Mouse (Mus musculus) embryonic facial prominence, embryonic 14.5 days (tissue): ENCODE measurements around the gene Abcc2. TPM values are rescaled to one million over a fixed set of nuclear protein-coding genes. Genes with fewer than 3 reads are reported as not detected.

ENCODE experiments used
- ATAC-seq: fragments of 200-750 bp; cut with Nextera tagmentation; 2 replicates; pipeline ENCODE4 v1.8.0; 2017; ENCODE audit warnings: low read depth, moderate number of reproducible peaks, moderate TSS enrichment
- DNase-seq: peaks from one replicate; pipeline ENCODE4 v3.0.0-alpha.2; 2015; ENCODE audit warnings: low spot score
- H3K27ac ChIP-seq: fragments of 300-500 bp; sonication (generic); replicated peaks from 2 replicates; pipeline ENCODE4 v1.5.1; 2014; ENCODE audit warnings: low read depth, mild to moderate bottlenecking, low read length, moderate library complexity
- H3K27me3 ChIP-seq: fragments of 300-500 bp; sonication (generic); replicated peaks from 2 replicates; pipeline ENCODE4 v1.6.1; 2014; ENCODE audit warnings: low read length; ENCODE audit not compliant: control insufficient read depth, insufficient read depth
- H3K36me3 ChIP-seq: fragments of 300-500 bp; sonication (generic); 2 replicates; pipeline ENCODE4 v1.6.1; 2014; ENCODE audit warnings: low read length, mixed read lengths; ENCODE audit not compliant: control insufficient read depth, insufficient read depth
- H3K4me1 ChIP-seq: fragments of 300-500 bp; sonication (generic); 2 replicates; pipeline ENCODE4 v1.6.1; 2014; ENCODE audit warnings: antibody characterized with exemption, low read length; ENCODE audit not compliant: control insufficient read depth, insufficient read depth
- H3K4me2 ChIP-seq: fragments of 300-500 bp; sonication (generic); 2 replicates; pipeline ENCODE4 v1.6.1; 2014; ENCODE audit warnings: low read depth, mild to moderate bottlenecking, low read length, moderate library complexity, mixed read lengths
- H3K4me3 ChIP-seq: fragments of 300-500 bp; sonication (generic); 2 replicates; pipeline ENCODE4 v1.5.1; 2014; ENCODE audit warnings: low read depth, mild to moderate bottlenecking, low read length
- H3K9ac ChIP-seq: fragments of 300-500 bp; sonication (generic); 2 replicates; pipeline ENCODE4 v1.6.1; 2014; ENCODE audit warnings: low read depth, mild to moderate bottlenecking, low read length, moderate library complexity, mixed read lengths
- H3K9me3 ChIP-seq: fragments of 300-500 bp; sonication (generic); 2 replicates; pipeline ENCODE4 v1.6.1; 2016; ENCODE audit warnings: low read length; ENCODE audit not compliant: control insufficient read depth
- WGBS: fragments of 180-500 bp; shearing (Covaris S2); extraction: QIAGEN DNeasy Blood & Tissue Kit; methylation state at CpG from one replicate; pipeline ENCODE4 v1.1.7; 2014; 5-methylcytosine and 5-hydroxymethylcytosine counted together
- polyA plus RNA-seq: library from polyadenylated mRNA; unstranded; fragments of >200 nt; fragmentation: Nextera tagmentation; extraction: Ambion mirVana; gene quantifications from 2 replicates; pipeline ENCODE4 v1.2.1, GENCODE M21; 2014

The Abcc2 gene
- polyA plus RNA-seq, 1 experiment from 2014 or later, result 0.07 TPM

DNA sequence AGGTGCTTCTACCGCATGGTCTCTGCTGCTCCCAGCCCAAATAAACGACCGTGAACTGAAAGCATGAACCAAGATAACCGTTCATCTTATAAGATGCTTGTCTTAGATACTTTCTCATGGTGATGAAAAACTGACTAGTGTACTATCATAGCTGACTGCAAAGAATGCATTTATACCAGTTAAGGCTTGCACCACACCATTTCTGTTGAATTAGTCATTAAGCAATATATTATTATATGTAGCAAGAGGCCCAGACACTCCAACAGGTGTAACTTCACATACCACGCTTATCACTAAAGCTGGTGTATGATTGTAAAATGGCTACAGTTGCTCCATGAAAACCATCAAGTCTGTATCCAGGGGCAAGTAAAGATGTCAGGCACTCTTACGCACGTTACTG lies 7.8 kb downstream of the Abcc2 start:
- Histone ChIP-seq H3K4me2 (no peak overlapping the region), H3K4me1 (no peaks in the 10 kb centered on the region), H3K9ac (no peak overlapping the region), H3K27me3 (no peaks in the 10 kb centered on the region), H3K9me3 (no peaks in the 10 kb centered on the region), H3K4me3 (no peak overlapping the region), H3K36me3 (no peaks in the 10 kb centered on the region), H3K27ac (no peak overlapping the region)
- ATAC-seq (no peak), DNase-seq (no peak)
- 85% methylated on average over 7 of the region's 7 CpGs for WGBS

GRCm38 (mm10) chr19:43792537-43792936 lies 10.5 kb downstream of the Abcc2 start:
- Histone ChIP-seq H3K4me3 (no peak overlapping the region), H3K36me3 (no peaks in the 10 kb centered on the region), H3K9ac (no peak overlapping the region), H3K9me3 (no peaks in the 10 kb centered on the region), H3K4me2 (no peak overlapping the region), H3K4me1 (no peaks in the 10 kb centered on the region), H3K27ac (no peak overlapping the region), H3K27me3 (no peaks in the 10 kb centered on the region)
- no peak for ATAC-seq
- 88% methylated on average over 4 of the region's 4 CpGs for WGBS
- DNase-seq, result no peak

DNA sequence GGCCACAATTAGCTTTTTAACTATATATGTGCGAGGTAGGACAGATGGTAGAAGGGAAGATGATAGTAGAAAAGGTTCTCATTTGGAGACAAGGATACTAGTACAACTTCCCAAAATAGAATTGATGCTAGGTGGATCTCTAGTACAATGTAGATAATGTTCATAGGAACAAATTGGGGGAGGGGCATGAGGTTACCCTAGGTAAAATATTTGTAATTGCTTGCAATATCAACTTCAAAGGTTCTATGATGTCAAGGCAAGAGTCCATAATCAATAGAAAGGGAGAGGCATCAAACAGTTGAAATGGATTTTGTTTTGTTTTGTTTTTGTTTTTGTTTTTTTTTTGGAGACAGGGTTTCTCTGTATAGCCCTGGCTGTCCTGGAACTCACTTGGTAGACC lies 12.0 kb downstream of the Abcc2 start:
- H3K36me3 ChIP-seq, result no peaks in the 10 kb centered on the region
- no peak overlapping the region for H3K4me2 ChIP-seq
- H3K4me3 ChIP-seq, result no peak overlapping the region
- DNase-seq, result no peak
- WGBS, result 92% methylated on average over 1 of the region's 1 CpGs
- no peaks in the 10 kb centered on the region for H3K9me3 ChIP-seq
- no peak for ATAC-seq
- no peaks in the 10 kb centered on the region for H3K27me3 ChIP-seq
- no peak overlapping the region for H3K27ac ChIP-seq
- H3K9ac ChIP-seq, result no peak overlapping the region
- H3K4me1 ChIP-seq, result no peaks in the 10 kb centered on the region

DNA sequence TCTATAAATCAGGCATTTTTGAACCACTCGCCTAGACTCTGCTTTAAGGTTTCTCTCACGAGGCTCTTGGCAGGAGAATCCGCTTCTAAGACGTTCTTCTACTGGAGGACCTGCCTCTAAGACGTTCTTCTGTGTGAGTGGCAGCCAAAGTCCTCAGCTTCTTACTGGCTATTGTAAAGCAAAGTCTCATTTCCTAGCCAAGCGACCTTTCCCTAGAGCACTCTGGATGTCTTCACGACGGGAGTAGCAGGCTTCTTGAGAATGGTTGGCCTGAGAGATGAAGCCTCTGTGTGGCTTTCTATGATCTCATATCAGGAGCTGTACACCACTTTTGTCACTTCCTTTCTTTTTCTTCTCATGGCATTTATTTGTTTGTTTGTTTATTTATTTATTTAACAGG lies 13.5 kb downstream of the Abcc2 start:
- H3K9ac ChIP-seq, result no peak overlapping the region
- no peak overlapping the region for H3K4me2 ChIP-seq
- no peak for ATAC-seq

DNA sequence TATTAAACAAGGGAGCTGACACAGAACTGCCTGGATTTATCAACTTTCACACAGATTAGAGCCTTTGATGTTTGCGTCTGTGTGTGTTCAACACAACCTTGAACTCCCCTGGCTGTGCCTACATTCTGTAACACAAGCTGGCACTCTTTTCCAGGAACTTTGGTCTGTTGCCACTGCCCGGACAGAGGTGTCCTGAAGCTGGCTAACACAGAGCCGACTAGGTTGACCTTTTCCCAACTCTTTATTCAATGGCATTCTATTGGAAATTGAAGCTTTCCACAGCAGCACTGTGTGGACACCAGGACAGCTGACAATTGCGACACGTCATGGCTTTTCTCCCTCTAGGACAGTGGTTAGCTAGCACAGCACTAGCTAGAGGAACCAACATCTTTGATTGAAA lies 15.2 kb downstream of the Abcc2 start:
- Histone ChIP-seq H3K9ac (no peak overlapping the region), H3K27ac (no peak overlapping the region), H3K36me3 (no peaks in the 10 kb centered on the region), H3K4me2 (no peak overlapping the region), H3K9me3 (no peaks in the 10 kb centered on the region), H3K4me3 (no peak overlapping the region), H3K27me3 (no peaks in the 10 kb centered on the region), H3K4me1 (no peaks in the 10 kb centered on the region)
- ATAC-seq (no peak), DNase-seq (no peak)
- 76% methylated on average over 5 of the region's 5 CpGs for WGBS

More for the DNA sequence above, 13.5 kb downstream of the Abcc2 start:
- no peaks in the 10 kb centered on the region for H3K36me3 ChIP-seq
- no peaks in the 10 kb centered on the region for H3K9me3 ChIP-seq
- no peak for DNase-seq
- no peak overlapping the region for H3K4me3 ChIP-seq
- no peaks in the 10 kb centered on the region for H3K27me3 ChIP-seq
- WGBS, result 81% methylated on average over 8 of the region's 8 CpGs
- no peak overlapping the region for H3K27ac ChIP-seq
- no peaks in the 10 kb centered on the region for H3K4me1 ChIP-seq

- Histone ChIP-seq H3K4me1 (no peaks in the 10 kb centered on the region), H3K27ac (no peak overlapping the region), H3K9me3 (no peaks in the 10 kb centered on the region), H3K36me3 (no peaks in the 10 kb centered on the region), H3K27me3 (no peaks in the 10 kb centered on the region), H3K4me3 (no peak overlapping the region), H3K4me2 (no peak overlapping the region), H3K9ac (no peak overlapping the region)
- DNase-seq (no peak), ATAC-seq (no peak)
- 83% methylated on average over 9 of the region's 9 CpGs for WGBS
These were observed 19.5 kb downstream of the Abcc2 start for GRCm38 (mm10) chr19:43801427-43802051.

DNA sequence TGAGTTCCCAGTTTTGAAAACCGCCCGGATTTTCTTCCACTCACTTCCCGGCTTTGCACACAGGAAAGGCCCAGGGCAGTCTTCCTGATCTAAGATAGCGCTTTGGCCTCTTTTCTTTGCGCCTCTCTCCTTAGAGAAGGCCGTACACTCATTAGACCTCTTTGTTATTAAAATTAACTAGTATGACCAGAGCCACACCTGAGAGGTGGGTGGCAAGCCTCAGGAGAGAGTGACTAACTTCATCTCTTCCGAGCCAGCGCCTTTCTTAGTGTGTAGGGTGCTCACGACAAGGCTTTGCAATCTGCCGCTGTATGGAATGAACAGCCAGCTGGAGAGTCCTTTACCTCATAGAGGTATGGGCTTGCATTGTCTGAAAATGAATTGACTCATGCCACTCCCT lies 21.9 kb downstream of the Abcc2 start:
- Histone ChIP-seq H3K4me2 (no peak overlapping the region), H3K27me3 (no peaks in the 10 kb centered on the region), H3K27ac (no peak overlapping the region), H3K4me1 (no peaks in the 10 kb centered on the region), H3K36me3 (no peaks in the 10 kb centered on the region), H3K4me3 (no peak overlapping the region), H3K9ac (no peak overlapping the region), H3K9me3 (no peaks in the 10 kb centered on the region)
- DNase-seq, result no peak
- no peak for ATAC-seq
- 79% methylated on average over 10 of the region's 10 CpGs for WGBS

- Histone ChIP-seq H3K4me2 (no peak overlapping the region), H3K36me3 (no peaks in the 10 kb centered on the region), H3K27me3 (no peaks in the 10 kb centered on the region), H3K4me3 (no peak overlapping the region), H3K4me1 (no peaks in the 10 kb centered on the region), H3K9me3 (no peaks in the 10 kb centered on the region), H3K27ac (no peak overlapping the region), H3K9ac (no peak overlapping the region)
- 40% methylated on average over 4 of the region's 4 CpGs for WGBS
- no peak for ATAC-seq
- DNase-seq, result no peak
These were observed 27.3 kb downstream of the Abcc2 start for GRCm38 (mm10) chr19:43809331-43809730.

DNA sequence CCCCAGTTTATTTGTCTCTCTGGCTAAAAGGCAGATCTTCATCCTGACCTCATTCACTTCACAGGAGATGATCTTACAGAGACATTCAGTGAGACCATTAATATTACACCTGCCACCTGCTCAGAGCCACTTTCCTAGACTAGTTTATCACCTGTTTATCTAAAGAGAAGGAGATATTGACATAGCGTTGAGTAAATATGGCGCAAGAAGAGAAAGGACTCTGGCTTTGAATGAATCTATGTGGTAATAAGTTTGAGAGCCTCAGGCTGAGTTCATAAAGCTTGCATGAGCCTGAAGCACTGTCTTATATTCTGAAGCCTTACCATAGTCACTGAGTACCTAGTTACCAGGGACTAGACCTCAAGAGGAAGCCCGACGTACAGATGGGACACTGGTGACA lies 29.4 kb downstream of the Abcc2 start:
- Histone ChIP-seq H3K4me2 (no peak overlapping the region), H3K4me3 (no peak overlapping the region), H3K27ac (no peak overlapping the region), H3K9me3 (no peaks in the 10 kb centered on the region), H3K27me3 (no peaks in the 10 kb centered on the region), H3K4me1 (0 out of 2 replicates have a peak, but pooled peaks cover 5% of the 10 kb centered on the region), H3K9ac (no peak overlapping the region), H3K36me3 (no peaks in the 10 kb centered on the region)
- 97% methylated on average over 4 of the region's 4 CpGs for WGBS
- DNase-seq (no peak), ATAC-seq (no peak)
